Mouse (Mus musculus) left cerebral cortex, postnatal 25 days (tissue): ENCODE results near the gene Dnajc2. TPM values are rescaled to one million over a fixed set of nuclear protein-coding genes. Genes with fewer than 3 reads are reported as not detected.

Experiments
- DNase-seq, 2 experiments: peaks; one replicate each; pipeline ENCODE4 v3.0.0; 2022; ENCODE audit warnings: low spot score in 2 of 2, mixed read lengths in 1 of 2
- intact Hi-C: fragments of 180-260 bp; cut with DNase I; formaldehyde crosslinking; loops from one replicate; pipeline ENCODE4 v1.15.1; 2025
- total RNA-seq, 2 experiments: library from RNA; stranded (reverse); gene quantifications; 2 replicates each; pipeline ENCODE4 v1.2.3; 2021

The Dnajc2 gene
- 10 to 100 TPM; 29.6 to 34.9 TPM for total RNA-seq

GRCm38 (mm10) chr5:21785053-21785452 lies at the start of gene Dnajc2, which contains the start of gene Psmc2:
Gene Dnajc2, minus strand, starts transcription at chr5:21785251.
Gene Psmc2, plus strand, starts transcription at chr5:21785283.
- intact Hi-C loops, result loop anchor here (5.0 kb wide), 2 partner anchors 48 to 732 kb away; partner anchors contain the start of gene Pmpcb

GRCm38 (mm10) chr5:21831761-21832160 lies 46.7 kb upstream of the Dnajc2 start:
- no peak for DNase-seq
- intact Hi-C loops, result no loop called here

More at GRCm38 (mm10) chr5:21785053-21785452, at the start of gene Dnajc2, which contains the start of gene Psmc2:
- DNase-seq, result peak; percentile 89 to 95

- intact Hi-C loops, result no loop called here
- DNase-seq, result peak; percentile 28 to 76
Measured at GRCm38 (mm10) chr5:21828855-21829254, 43.8 kb upstream of the Dnajc2 start.

- intact Hi-C loops, result no loop called here
Measured at GRCm38 (mm10) chr5:21827643-21828042, 42.6 kb upstream of the Dnajc2 start.

GRCm38 (mm10) chr5:21826370-21826769 lies 41.3 kb upstream of the Dnajc2 start:
- intact Hi-C loops, result no loop called here
- DNase-seq, result no peak

More at GRCm38 (mm10) chr5:21827643-21828042, 42.6 kb upstream of the Dnajc2 start:
- no peak for DNase-seq

GRCm38 (mm10) chr5:21813994-21814393 lies 28.9 kb upstream of the Dnajc2 start:
- intact Hi-C loops, result no loop called here

GRCm38 (mm10) chr5:21810924-21811323 lies 25.9 kb upstream of the Dnajc2 start:
- intact Hi-C loops, result no loop called here
- DNase-seq, result no peak

More at GRCm38 (mm10) chr5:21813994-21814393, 28.9 kb upstream of the Dnajc2 start:
- peak in 1 of 2 experiments; percentile 13 for DNase-seq

GRCm38 (mm10) chr5:21804837-21805236 lies 19.8 kb upstream of the Dnajc2 start:
- intact Hi-C loops, result no loop called here
- DNase-seq, result peak in 1 of 2 experiments; percentile 41

- no peak for DNase-seq
- intact Hi-C loops, result no loop called here
Measured at GRCm38 (mm10) chr5:21803691-21804188, 18.7 kb upstream of the Dnajc2 start.

GRCm38 (mm10) chr5:21802907-21803306 lies 17.9 kb upstream of the Dnajc2 start:
- intact Hi-C loops, result no loop called here
- DNase-seq, result no peak

- DNase-seq, result no peak
- intact Hi-C loops, result no loop called here
Measured at GRCm38 (mm10) chr5:21792166-21792565, 7.1 kb upstream of the Dnajc2 start.

- DNase-seq, result no peak
- intact Hi-C loops, result loop anchor here (5.0 kb wide), 2 partner anchors 52 to 728 kb away; partner anchors contain the start of gene Pmpcb
Measured at GRCm38 (mm10) chr5:21789061-21789460, 4.0 kb upstream of the Dnajc2 start.

GRCm38 (mm10) chr5:21787186-21788105 lies 2.4 kb upstream of the Dnajc2 start:
- intact Hi-C loops, result loop anchor here (5.0 kb wide), 2 partner anchors 50 to 730 kb away; partner anchors contain the start of gene Pmpcb
- DNase-seq, result no peak

- DNase-seq, result peak; percentile 93 to 94
- intact Hi-C loops, result loop anchor here (5.0 kb wide), 2 partner anchors 49 to 731 kb away; partner anchors contain the start of gene Pmpcb
Measured at GRCm38 (mm10) chr5:21786258-21787185, 1.5 kb upstream of the Dnajc2 start.

GRCm38 (mm10) chr5:21785776-21786175 lies 725 bp upstream of the Dnajc2 start:
- intact Hi-C loops, result loop anchor here (5.0 kb wide), 2 partner anchors 48 to 732 kb away; partner anchors contain the start of gene Pmpcb
- DNase-seq, result no peak

- no peak for DNase-seq
- intact Hi-C loops, result loop anchor here (5.0 kb wide), 2 partner anchors 47 to 733 kb away; partner anchors contain the start of gene Pmpcb
Measured at GRCm38 (mm10) chr5:21784161-21785052, 644 bp downstream of the Dnajc2 start.

GRCm38 (mm10) chr5:21776491-21776890 lies 8.6 kb downstream of the Dnajc2 start:
- intact Hi-C loops, result no loop called here
- no peak for DNase-seq

GRCm38 (mm10) chr5:21769841-21770240 lies 15.2 kb downstream of the Dnajc2 start:
- intact Hi-C loops, result no loop called here
- peak in 1 of 2 experiments; percentile 18 for DNase-seq
